Mouse (Mus musculus) B cell, adult 67 days (primary cell): ENCODE results near the gene Fam149b. TPM values are rescaled to one million over a fixed set of nuclear protein-coding genes. Genes with fewer than 3 reads are reported as not detected.

Experiments used
- total RNA-seq, 2 experiments: library from RNA; stranded (reverse); gene quantifications; 4 replicates each; pipeline ENCODE4 v1.2.4; 2023

Gene Fam149b
- 10 to 100 TPM; 33.6 to 50.8 TPM for total RNA-seq

DNA sequence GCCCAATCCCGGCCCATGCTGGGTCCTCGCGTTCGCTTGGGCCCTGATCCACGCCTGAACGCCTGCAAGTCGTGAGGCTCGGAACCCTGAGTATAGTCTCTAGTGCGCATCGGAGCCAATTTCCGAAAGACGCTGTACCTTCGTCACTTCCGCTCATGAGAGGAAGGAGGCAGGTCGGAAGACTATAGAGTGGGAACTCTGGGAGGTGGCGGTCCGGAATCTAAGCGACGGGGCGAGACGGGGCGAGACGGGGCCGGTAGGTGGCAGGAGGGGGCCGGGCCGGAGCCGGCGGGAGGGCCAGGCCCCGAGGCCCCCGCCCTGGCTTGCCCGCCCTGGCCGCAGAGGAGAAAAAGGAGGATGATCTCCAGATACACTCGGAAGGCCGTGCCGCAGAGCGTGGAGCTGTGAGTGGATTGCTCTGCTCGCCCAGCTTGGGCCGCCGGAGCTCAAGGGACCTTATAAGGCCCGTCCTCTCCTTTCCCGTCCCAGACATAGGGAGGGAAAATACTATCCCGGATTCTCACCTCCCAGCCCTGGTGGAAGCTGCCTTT lies at the start of gene Fam149b, which contains the start of gene Ecd:
Gene Fam149b, plus strand, starts transcription at position 172 of the 551 bp plus-strand sequence.
Gene Ecd, minus strand, starts transcription at position 131 of the 551 bp plus-strand sequence.

DNA sequence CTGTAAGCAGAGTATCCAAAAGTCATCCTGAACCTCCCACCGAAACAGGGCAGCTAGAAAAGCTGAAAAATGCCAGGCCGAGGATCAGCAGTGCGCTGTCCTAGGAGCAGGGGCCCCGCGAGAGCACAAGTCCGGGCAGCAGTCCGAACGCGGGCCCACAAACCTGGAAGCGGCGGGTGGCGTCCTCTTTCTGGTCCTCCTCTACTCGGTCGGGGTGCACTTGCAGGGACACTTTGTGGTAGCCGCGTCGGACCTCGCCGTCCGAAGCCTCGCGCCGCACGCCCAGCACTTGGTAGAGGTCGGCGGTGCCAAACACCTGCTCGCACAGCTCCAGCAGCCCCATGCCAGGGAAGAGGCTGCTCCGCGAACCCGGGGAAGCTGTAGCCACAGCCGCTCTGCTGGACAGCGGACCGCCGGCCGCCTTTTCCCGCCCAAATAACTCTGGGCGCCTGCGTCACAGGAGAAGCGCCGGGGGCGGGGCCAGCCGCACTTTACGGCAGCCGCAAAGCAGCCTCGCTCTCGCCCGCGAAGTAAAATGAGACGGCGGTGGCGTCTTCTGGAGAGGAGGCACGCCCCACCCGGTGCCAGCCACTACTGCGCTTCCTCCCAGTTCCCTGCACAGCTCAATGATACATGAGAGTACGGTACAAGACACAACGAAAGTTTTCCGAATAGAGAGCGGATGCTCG lies 40.6 kb downstream of the Fam149b start, which contains the start of gene Dnajc9:
Gene Dnajc9, minus strand, starts transcription at position 470 of the 689 bp plus-strand sequence.

GRCm38 (mm10) chr14:20393205-20393913 lies 45.4 kb downstream of the Fam149b start, which contains the start of gene Mrps16:
Gene Mrps16 (minus strand): TSS chr14:20393634.

Other genes starting within 250 kb of the Fam149b start
- gene Saysd1, start 209.6 kb upstream of the Fam149b start, total RNA-seq = 1 to 10 TPM; 3.7 to 8.4 TPM
- gene Kcnk5, start 166.4 kb upstream of the Fam149b start, total RNA-seq = 10 to 100 TPM; 22.9 to 23.6 TPM
- not detected for gene Kcnk16, start 79.0 kb upstream of the Fam149b start, total RNA-seq
- 10 to 100 TPM; 23.9 to 28.9 TPM for gene Nudt13, start 53.5 kb upstream of the Fam149b start, total RNA-seq
- gene Ecd, start within 50 bp of the Fam149b start, total RNA-seq = 10 to 100 TPM; 53.1 to 53.9 TPM
- 10 to 100 TPM; 84.5 to 98.3 TPM for gene Dnajc9, start 40.7 kb downstream of the Fam149b start, total RNA-seq
- 10 to 100 TPM; 38.4 to 38.9 TPM for gene Mrps16, start 45.5 kb downstream of the Fam149b start, total RNA-seq
- gene Cfap70, start 104.1 kb downstream of the Fam149b start, total RNA-seq = 1 to 10 TPM; 1.1 to 1.2 TPM
- 10 to 100 TPM; 57.4 to 67.5 TPM for gene Anxa7, start 132.0 kb downstream of the Fam149b start, total RNA-seq
- gene Mss51, start 148.7 kb downstream of the Fam149b start, total RNA-seq = 1 to 10 TPM; 5.6 to 8.4 TPM
- gene Ppp3cb, start 198.4 kb downstream of the Fam149b start, total RNA-seq = 100 to 1,000 TPM; 109 to 120 TPM